Mouse (Mus musculus): ENCODE results near the gene Tarsl2.

Gene Tarsl2

GRCm38 (mm10) chr7:65644643-65645351, at the start of gene Tarsl2:
Tarsl2 (plus strand) TSS chr7:65644898.
- peak; percentile 100 for DNase-seq

- DNase-seq: no peak
These were observed 38.6 kb upstream of the Tarsl2 start for GRCm38 (mm10) chr7:65606124-65606523.

- DNase-seq: no peak
These were observed 37.7 kb upstream of the Tarsl2 start for GRCm38 (mm10) chr7:65607003-65607402.

GRCm38 (mm10) chr7:65610171-65610570, 34.5 kb upstream of the Tarsl2 start:
- DNase-seq: no peak

GRCm38 (mm10) chr7:65610673-65611072, 34.0 kb upstream of the Tarsl2 start:
- no peak for DNase-seq

GRCm38 (mm10) chr7:65611298-65611697, 33.4 kb upstream of the Tarsl2 start:
- DNase-seq: no peak

GRCm38 (mm10) chr7:65613723-65614122, 31.0 kb upstream of the Tarsl2 start:
- no peak for DNase-seq

- DNase-seq: no peak
These were observed 25.9 kb upstream of the Tarsl2 start for GRCm38 (mm10) chr7:65618751-65619150.

- DNase-seq: no peak
These were observed 24.0 kb upstream of the Tarsl2 start for GRCm38 (mm10) chr7:65620746-65621145.

GRCm38 (mm10) chr7:65623330-65623729, 21.4 kb upstream of the Tarsl2 start:
- DNase-seq: no peak

GRCm38 (mm10) chr7:65625528-65625927, 19.2 kb upstream of the Tarsl2 start:
- DNase-seq: no peak

- DNase-seq: no peak
These were observed 14.9 kb upstream of the Tarsl2 start for GRCm38 (mm10) chr7:65629846-65630245.

- DNase-seq: no peak
These were observed 14.0 kb upstream of the Tarsl2 start for GRCm38 (mm10) chr7:65630661-65631060.

GRCm38 (mm10) chr7:65635831-65636230, 8.9 kb upstream of the Tarsl2 start:
- DNase-seq: no peak

GRCm38 (mm10) chr7:65636356-65636880, 8.3 kb upstream of the Tarsl2 start:
- DNase-seq: no peak

- no peak for DNase-seq
These were observed 6.4 kb upstream of the Tarsl2 start for GRCm38 (mm10) chr7:65638170-65638770.

GRCm38 (mm10) chr7:65639821-65640382, 4.8 kb upstream of the Tarsl2 start:
- DNase-seq: peak; percentile 42

GRCm38 (mm10) chr7:65640672-65641071, 4.0 kb upstream of the Tarsl2 start:
- peak; percentile 79 for DNase-seq

- peak; percentile 41 for DNase-seq
These were observed 2.1 kb upstream of the Tarsl2 start for GRCm38 (mm10) chr7:65642371-65643304.

- no peak for DNase-seq
These were observed 757 bp upstream of the Tarsl2 start for GRCm38 (mm10) chr7:65643861-65644421.

GRCm38 (mm10) chr7:65645996-65646395, 1.3 kb downstream of the Tarsl2 start:
- DNase-seq: no peak

GRCm38 (mm10) chr7:65650662-65651061, 6.0 kb downstream of the Tarsl2 start:
- no peak for DNase-seq

Measured in liver (tissue).